Mouse (Mus musculus): ENCODE data around the gene Rwdd2b. TPM values are rescaled to one million over a fixed set of nuclear protein-coding genes. Genes with fewer than 3 reads are reported as not detected.
A peak's percentile ranks its signal among the peaks of the same experiment; 100 is the strongest.

Gene Rwdd2b
- polyA plus RNA-seq, 1 experiment from 2014 or later: 5.7 TPM

- TF ChIP-seq CTCF (IDR thresholded peaks at IDR 0.05): no peak
- peak; percentile 74; the same call in 1 of the 2 replicates for TF ChIP-seq EP300 (IDR thresholded peaks at IDR 0.05)
- H3K4me2 ChIP-seq (replicated peaks; ENCODE audit: low read depth, low read length): no peak overlapping the region
- H3K9me3 ChIP-seq (ENCODE audit: low read length): no peaks in the 10 kb centered on the region
- peak overlapping the region; percentile 47 for H3K27ac ChIP-seq (ENCODE audit: low read length)
- H3K36me3 ChIP-seq (ENCODE audit: insufficient read depth, low read length): no peaks in the 10 kb centered on the region
- H3K9ac ChIP-seq (replicated peaks; ENCODE audit: low read depth): no peak overlapping the region
- ATAC-seq: peak; percentile 30; the same call in 1 of the 2 replicates
- peak; percentile 76 for DNase-seq (ENCODE audit: low spot score)
- no peak overlapping the region for H3K4me3 ChIP-seq (ENCODE audit: low read depth, low read length)
- peaks cover 16% of the 10 kb centered on the region; the same call in 1 of the 2 replicates for H3K4me1 ChIP-seq (ENCODE audit: insufficient read depth, low read depth, low read length)
- H3K27me3 ChIP-seq (replicated peaks; ENCODE audit: insufficient read depth, low read length): no peaks in the 10 kb centered on the region
These were observed 2.9 kb upstream of the Rwdd2b start for GRCm38 (mm10) chr16:87443245-87443644.

GRCm38 (mm10) chr16:87442291-87442690, 1.9 kb upstream of the Rwdd2b start:
- no peak for TF ChIP-seq CTCF (IDR thresholded peaks at IDR 0.05)
- no peak for TF ChIP-seq EP300 (IDR thresholded peaks at IDR 0.05)
- no peak for ATAC-seq

GRCm38 (mm10) chr16:87441089-87441488, 716 bp upstream of the Rwdd2b start:
- TF ChIP-seq EP300 (IDR thresholded peaks at IDR 0.05): no peak
- peak; percentile 64 for TF ChIP-seq CTCF (IDR thresholded peaks at IDR 0.05)
- H3K27me3 ChIP-seq (replicated peaks; ENCODE audit: insufficient read depth, low read length): no peaks in the 10 kb centered on the region
- DNase-seq (ENCODE audit: low spot score) (peak; percentile 57), ATAC-seq (no peak)
- H3K36me3 ChIP-seq (ENCODE audit: insufficient read depth, low read length): no peaks in the 10 kb centered on the region
- peak overlapping the region; percentile 89 for H3K4me3 ChIP-seq (ENCODE audit: low read depth, low read length)
- H3K9ac ChIP-seq (replicated peaks; ENCODE audit: low read depth): no peak overlapping the region; the same call in 1 of the 2 replicates
- WGBS: 14% methylated on average over 9 of the region's 9 CpGs
- peak overlapping the region; percentile 84 for H3K27ac ChIP-seq (ENCODE audit: low read length)
- no peaks in the 10 kb centered on the region for H3K9me3 ChIP-seq (ENCODE audit: low read length)
- peak overlapping the region; percentile 82 for H3K4me2 ChIP-seq (replicated peaks; ENCODE audit: low read depth, low read length)
- H3K4me1 ChIP-seq (ENCODE audit: insufficient read depth, low read depth, low read length): peaks cover 16% of the 10 kb centered on the region; the same call in 1 of the 2 replicates

More at GRCm38 (mm10) chr16:87442291-87442690, 1.9 kb upstream of the Rwdd2b start:
- Histone ChIP-seq H3K9ac (replicated peaks; ENCODE audit: low read depth) (no peak overlapping the region), H3K36me3 (ENCODE audit: insufficient read depth, low read length) (no peaks in the 10 kb centered on the region), H3K27ac (ENCODE audit: low read length) (peak overlapping the region; percentile 47; the same call in 1 of the 2 replicates), H3K4me3 (ENCODE audit: low read depth, low read length) (no peak overlapping the region), H3K9me3 (ENCODE audit: low read length) (no peaks in the 10 kb centered on the region), H3K4me2 (replicated peaks; ENCODE audit: low read depth, low read length) (no peak overlapping the region), H3K4me1 (ENCODE audit: insufficient read depth, low read depth, low read length) (peaks cover 16% of the 10 kb centered on the region; the same call in 1 of the 2 replicates), H3K27me3 (replicated peaks; ENCODE audit: insufficient read depth, low read length) (no peaks in the 10 kb centered on the region)
- peak; percentile 62 for DNase-seq (ENCODE audit: low spot score)
- 23% methylated on average over 5 of the region's 5 CpGs for WGBS

- no peak for DNase-seq (ENCODE audit: low spot score)
- ATAC-seq: no peak
- 89% methylated on average over 8 of the region's 8 CpGs for WGBS
- H3K9ac ChIP-seq (replicated peaks; ENCODE audit: low read depth): no peak overlapping the region
- H3K27me3 ChIP-seq (replicated peaks; ENCODE audit: insufficient read depth, low read length): no peaks in the 10 kb centered on the region
- TF ChIP-seq CTCF (IDR thresholded peaks at IDR 0.05) (no peak), EP300 (IDR thresholded peaks at IDR 0.05) (no peak)
- no peak overlapping the region for H3K4me3 ChIP-seq (ENCODE audit: low read depth, low read length)
- H3K4me1 ChIP-seq (ENCODE audit: insufficient read depth, low read depth, low read length): peaks cover 16% of the 10 kb centered on the region; the same call in 1 of the 2 replicates
- H3K4me2 ChIP-seq (replicated peaks; ENCODE audit: low read depth, low read length): no peak overlapping the region
- H3K27ac ChIP-seq (ENCODE audit: low read length): no peak overlapping the region
- no peaks in the 10 kb centered on the region for H3K9me3 ChIP-seq (ENCODE audit: low read length)
- no peaks in the 10 kb centered on the region for H3K36me3 ChIP-seq (ENCODE audit: insufficient read depth, low read length)
These were observed 1.7 kb downstream of the Rwdd2b start for GRCm38 (mm10) chr16:87438697-87439096.

GRCm38 (mm10) chr16:87437096-87437495, 3.3 kb downstream of the Rwdd2b start:
- Histone ChIP-seq H3K36me3 (ENCODE audit: insufficient read depth, low read length) (no peaks in the 10 kb centered on the region), H3K27me3 (replicated peaks; ENCODE audit: insufficient read depth, low read length) (no peaks in the 10 kb centered on the region), H3K27ac (ENCODE audit: low read length) (no peak overlapping the region), H3K4me1 (ENCODE audit: insufficient read depth, low read depth, low read length) (peaks cover 14% of the 10 kb centered on the region; the same call in 1 of the 2 replicates), H3K9me3 (ENCODE audit: low read length) (no peaks in the 10 kb centered on the region), H3K9ac (replicated peaks; ENCODE audit: low read depth) (no peak overlapping the region), H3K4me3 (ENCODE audit: low read depth, low read length) (no peak overlapping the region), H3K4me2 (replicated peaks; ENCODE audit: low read depth, low read length) (no peak overlapping the region)
- ATAC-seq (no peak), DNase-seq (ENCODE audit: low spot score) (no peak)
- TF ChIP-seq EP300 (IDR thresholded peaks at IDR 0.05) (no peak), CTCF (IDR thresholded peaks at IDR 0.05) (no peak)
- WGBS: 94% methylated on average over 21 of the region's 21 CpGs

GRCm38 (mm10) chr16:87435411-87436205, 4.8 kb downstream of the Rwdd2b start:
- peaks cover 4% of the 10 kb centered on the region; the same call in 1 of the 2 replicates for H3K4me1 ChIP-seq (ENCODE audit: insufficient read depth, low read depth, low read length)
- H3K9ac ChIP-seq (replicated peaks; ENCODE audit: low read depth): no peak overlapping the region
- no peak for ATAC-seq
- 74% methylated on average over 13 of the region's 13 CpGs for WGBS
- no peak overlapping the region for H3K4me3 ChIP-seq (ENCODE audit: low read depth, low read length)
- H3K27ac ChIP-seq (ENCODE audit: low read length): no peak overlapping the region
- DNase-seq (ENCODE audit: low spot score): no peak
- no peaks in the 10 kb centered on the region for H3K36me3 ChIP-seq (ENCODE audit: insufficient read depth, low read length)
- H3K4me2 ChIP-seq (replicated peaks; ENCODE audit: low read depth, low read length): no peak overlapping the region
- no peaks in the 10 kb centered on the region for H3K27me3 ChIP-seq (replicated peaks; ENCODE audit: insufficient read depth, low read length)
- no peaks in the 10 kb centered on the region for H3K9me3 ChIP-seq (ENCODE audit: low read length)
- no peak for TF ChIP-seq CTCF (IDR thresholded peaks at IDR 0.05)
- no peak for TF ChIP-seq EP300 (IDR thresholded peaks at IDR 0.05)
